ENCODE assay signal across 10 mouse cellular contexts in genomic region chr8:84021096-84021495, GRCm38 (mm10). TPM values are rescaled to one million over a fixed set of nuclear protein-coding genes. Genes with fewer than 3 reads are reported as not detected.
DNase-seq lines count a peak whose midpoint lies in the region; ATAC-seq and TF ChIP-seq lines count a peak whose summit lies in the region.
"Had no signal": no experiment of that assay in that cellular context is flagged by ENCODE, and none has a peak within 500 bp of the region (broad histone marks: within the 10 kb centered on the region; RNA-seq: fewer than 3 reads in every experiment).

Gene Palm3 (plus strand): TSS chr8:84021471.

- H3K9me3 ChIP-seq in lung, embryonic 15.5 days = no peaks in the 10 kb centered on the region
- H3K9me3 ChIP-seq in neural tube, embryonic 15.5 days (replicated peaks) = no peaks in the 10 kb centered on the region

- peak within 1 kb of the TSS; percentile 24 for H3K9ac ChIP-seq in lung, embryonic 15.5 days
- H3K9ac ChIP-seq in neural tube, embryonic 15.5 days (replicated peaks) = no peak within 1 kb of the TSS

- peaks cover 34% of the 10 kb centered on the region; the same call in 1 of the 2 replicates for H3K27me3 ChIP-seq in lung, embryonic 15.5 days
- no peaks in the 10 kb centered on the region for H3K27me3 ChIP-seq in kidney, adult 2 months (replicated peaks; ENCODE audit: control insufficient read depth, insufficient read depth, low read length)
- peaks cover 21% of the 10 kb centered on the region for H3K27me3 ChIP-seq in neural tube, embryonic 15.5 days (replicated peaks)

- TF ChIP-seq POLR2A in kidney, adult 2 months (IDR thresholded peaks at IDR 0.05; ENCODE audit: low read depth, low read length) = no peak

- intact Hi-C loops in gastrocnemius, postnatal 14 days (cut with DNase I; ENCODE audit: low total_unique reads) = no loop called here

- no peaks in the 10 kb centered on the region for H3K36me3 ChIP-seq in lung, embryonic 15.5 days
- no peaks in the 10 kb centered on the region for H3K36me3 ChIP-seq in kidney, adult 2 months (ENCODE audit: control insufficient read depth, insufficient read depth, low read length)
- no peaks in the 10 kb centered on the region for H3K36me3 ChIP-seq in neural tube, embryonic 15.5 days

- peak; percentile 53 for ATAC-seq in lung, embryonic 15.5 days (ENCODE audit: borderline replicate concordance, extremely low read depth, low FRiP score, low TSS enrichment)
- ATAC-seq in neural tube, embryonic 15.5 days (ENCODE audit: low FRiP score) = no peak

- WGBS in lung, embryonic 15.5 days = 7% methylated on average over 18 of the region's 18 CpGs
- WGBS in kidney, adult 2 months = 15% methylated on average over 18 of the region's 18 CpGs
- WGBS in neural tube, embryonic 15.5 days = 7% methylated on average over 18 of the region's 18 CpGs

- no peak for TF ChIP-seq CTCF in kidney, adult 2 months (conservative IDR thresholded peaks at IDR 0.05; ENCODE audit: insufficient read depth, insufficient read length, low read depth, low read length)

- H3K4me1 ChIP-seq in lung, embryonic 15.5 days = peaks cover 48% of the 10 kb centered on the region
- H3K4me1 ChIP-seq in kidney, adult 2 months (ENCODE audit: control insufficient read depth, insufficient read depth, low read length) = peaks cover 31% of the 10 kb centered on the region
- H3K4me1 ChIP-seq in neural tube, embryonic 15.5 days = peaks cover 10% of the 10 kb centered on the region

- H3K4me3 ChIP-seq in lung, embryonic 15.5 days = peak within 1 kb of the TSS; percentile 26
- peak within 1 kb of the TSS; percentile 11; the same call in 1 of the 2 replicates for H3K4me3 ChIP-seq in kidney, adult 2 months (ENCODE audit: insufficient read depth, low read depth, low read length)
- H3K4me3 ChIP-seq in neural tube, embryonic 15.5 days (replicated peaks) = no peak within 1 kb of the TSS

- peak within 1 kb of the TSS; percentile 75 for H3K27ac ChIP-seq in lung, embryonic 15.5 days
- H3K27ac ChIP-seq in kidney, adult 2 months (ENCODE audit: insufficient read depth, low read depth, low read length) = peak within 1 kb of the TSS; percentile 45; the same call in 1 of the 2 replicates
- no peak within 1 kb of the TSS for H3K27ac ChIP-seq in neural tube, embryonic 15.5 days (replicated peaks)

- DNase-seq in embryo, embryonic 10 days (ENCODE audit: low spot score) = peak; percentile 41
- no peak for DNase-seq in embryo, embryonic 10.5 days (ENCODE audit: low spot score)
- DNase-seq in lung, postnatal 36 days = no peak
- DNase-seq in kidney, adult 2 months = peak; percentile 88
- DNase-seq in spleen, postnatal 14 days (ENCODE audit: low spot score in 2 of 2) = no peak
- DNase-seq in gastrocnemius, postnatal 14 days = no peak
- DNase-seq: adrenal gland, adult 2 months; spleen, adult 18-20 months had no signal

- H3K4me2 ChIP-seq in lung, embryonic 15.5 days = peak within 1 kb of the TSS; percentile 56
- H3K4me2 ChIP-seq in neural tube, embryonic 15.5 days = no peak within 1 kb of the TSS

RNA-seq across cellular contexts. Expression of gene Palm3, which starts in this region (rescaled TPM):
- polyA plus RNA-seq in lung, embryonic 15.5 days (2015; fragmentation: Nextera tagmentation; extraction: Ambion mirVana) = 6.0 and 6.7 TPM in 2 replicates
- 7.8 and 7.9 TPM in 2 replicates for polyA plus RNA-seq in kidney, adult 2 months (2012; rRNA removed)
- polyA plus RNA-seq in neural tube, embryonic 15.5 days (2015; fragmentation: Nextera tagmentation; extraction: Ambion mirVana) = 14.1 and 17.0 TPM in 2 replicates
- total RNA-seq in gastrocnemius, postnatal 14 days (2021) = under 1 TPM; 0.25 to 0.51 TPM

Comparison
In these comparisons a context has a peak if more than half of its experiments do, and no peak if none do; other contexts are left out.
1. DNase-seq: peak in embryo, embryonic 10 days (single experiment) and kidney, adult 2 months (single experiment); none in embryo, embryonic 10.5 days (single experiment), lung, postnatal 36 days (single experiment), spleen, postnatal 14 days (0 of 2) and gastrocnemius, postnatal 14 days (single experiment).